Mouse (Mus musculus): ENCODE results near the gene Neurod1. TPM values are rescaled to one million over a fixed set of nuclear protein-coding genes. Genes with fewer than 3 reads are reported as not detected.

The Neurod1 gene
- polyA plus RNA-seq, 1 experiment from 2014 or later: 0.05 TPM

DNA sequence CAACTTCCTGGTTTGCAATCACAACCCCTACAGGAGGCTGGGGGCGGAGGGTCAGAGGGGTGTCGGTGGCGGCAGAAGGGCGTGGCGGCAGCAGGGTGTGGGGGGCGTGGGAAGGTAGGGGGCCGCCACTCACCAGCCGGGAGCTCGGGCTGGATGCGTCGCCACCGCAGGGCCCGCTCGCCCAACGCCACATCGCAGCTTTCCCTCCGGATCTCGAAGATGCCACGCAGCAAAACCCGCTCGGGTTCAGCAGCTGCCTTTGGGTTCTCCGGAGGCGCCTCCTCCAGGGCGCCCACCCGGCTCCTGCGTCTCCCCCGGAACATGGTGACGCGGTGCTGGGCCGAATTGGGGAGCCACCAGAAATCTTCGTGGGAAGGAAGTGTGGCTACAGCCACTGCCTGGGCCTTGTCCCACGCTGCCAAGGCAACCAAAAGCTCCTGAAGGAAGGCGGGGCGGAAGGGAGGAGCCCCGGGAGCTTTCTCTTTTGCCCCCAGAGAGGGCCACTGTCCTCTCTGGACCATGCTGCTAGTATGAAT, 27.9 kb downstream of the Neurod1 start:
- peak overlapping the region; percentile 20; the same call in 1 of the 2 replicates for H3K9ac ChIP-seq (ENCODE audit: low read depth, low read length)
- H3K4me2 ChIP-seq (ENCODE audit: low read depth, low read length): peak overlapping the region; percentile 60
- no peaks in the 10 kb centered on the region for H3K36me3 ChIP-seq (ENCODE audit: control insufficient read depth, insufficient read depth)
- H3K4me1 ChIP-seq (ENCODE audit: control insufficient read depth, low read depth, low read length): no peaks in the 10 kb centered on the region; the same call in 1 of the 2 replicates
- H3K27me3 ChIP-seq (ENCODE audit: control insufficient read depth, insufficient read depth, low read depth, low read length): peaks cover 7% of the 10 kb centered on the region
- H3K4me3 ChIP-seq (ENCODE audit: low read depth, low read length): peak overlapping the region; percentile 59
- no peak for ATAC-seq (ENCODE audit: low read depth)
- H3K9me3 ChIP-seq (replicated peaks; ENCODE audit: control insufficient read depth, low read length): no peaks in the 10 kb centered on the region
- no peak overlapping the region for H3K27ac ChIP-seq (ENCODE audit: low read length)
- 0% methylated on average over 35 of the region's 35 CpGs for WGBS (ENCODE audit: insufficient replicate concordance)

DNA sequence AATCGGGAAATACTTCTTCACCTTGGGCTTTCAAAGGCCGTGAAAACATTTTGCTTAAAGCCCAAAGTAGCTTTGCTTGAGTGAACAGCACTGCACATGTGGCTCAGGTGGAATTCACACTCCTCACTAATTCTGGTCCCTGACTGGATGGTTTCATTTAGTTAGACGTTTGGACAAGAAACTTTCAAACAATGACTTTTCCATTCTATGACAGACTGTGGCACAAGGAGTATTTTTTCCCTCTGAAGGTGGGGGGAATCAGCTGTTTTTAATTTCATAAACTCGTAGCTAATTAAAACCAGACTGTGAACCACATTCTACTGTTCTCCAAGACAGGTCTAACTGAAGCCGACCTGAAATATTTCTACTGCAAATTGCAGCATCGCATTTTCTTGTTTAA, 28.5 kb downstream of the Neurod1 start:
- WGBS (ENCODE audit: insufficient replicate concordance): 30% methylated on average over 6 of the region's 6 CpGs
- no peak overlapping the region for H3K27ac ChIP-seq (ENCODE audit: low read length)
- peak overlapping the region; percentile 60; the same call in 1 of the 2 replicates for H3K4me2 ChIP-seq (ENCODE audit: low read depth, low read length)
- ATAC-seq (ENCODE audit: low read depth): no peak
- no peaks in the 10 kb centered on the region for H3K36me3 ChIP-seq (ENCODE audit: control insufficient read depth, insufficient read depth)
- H3K4me3 ChIP-seq (ENCODE audit: low read depth, low read length): no peak overlapping the region
- no peaks in the 10 kb centered on the region; the same call in 1 of the 2 replicates for H3K4me1 ChIP-seq (ENCODE audit: control insufficient read depth, low read depth, low read length)
- peaks cover 7% of the 10 kb centered on the region for H3K27me3 ChIP-seq (ENCODE audit: control insufficient read depth, insufficient read depth, low read depth, low read length)
- no peaks in the 10 kb centered on the region for H3K9me3 ChIP-seq (replicated peaks; ENCODE audit: control insufficient read depth, low read length)
- no peak overlapping the region for H3K9ac ChIP-seq (ENCODE audit: low read depth, low read length)

DNA sequence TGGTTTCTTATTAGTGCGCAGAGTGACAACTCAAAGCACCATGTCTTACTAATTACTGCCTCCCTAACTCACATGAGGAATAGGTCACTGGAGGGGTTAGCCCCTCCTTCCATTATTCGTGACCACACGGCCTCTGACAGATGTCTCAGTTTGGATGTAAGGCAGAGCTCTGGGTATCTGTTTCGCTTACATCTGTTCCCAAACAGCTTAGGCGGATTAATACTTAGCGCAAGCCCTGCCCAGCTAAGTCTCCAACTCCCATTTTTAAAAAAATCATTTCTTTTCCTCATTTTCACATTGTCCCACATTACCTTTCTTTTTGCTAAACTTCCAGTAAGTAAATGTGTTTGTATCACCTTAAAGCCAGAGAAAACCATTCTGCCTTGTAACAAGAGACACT, 34.9 kb downstream of the Neurod1 start:
- no peak for ATAC-seq (ENCODE audit: low read depth)
- Histone ChIP-seq H3K27ac (ENCODE audit: low read length) (no peak overlapping the region), H3K4me2 (ENCODE audit: low read depth, low read length) (no peak overlapping the region), H3K9me3 (replicated peaks; ENCODE audit: control insufficient read depth, low read length) (no peaks in the 10 kb centered on the region), H3K27me3 (ENCODE audit: control insufficient read depth, insufficient read depth, low read depth, low read length) (no peaks in the 10 kb centered on the region), H3K36me3 (ENCODE audit: control insufficient read depth, insufficient read depth) (no peaks in the 10 kb centered on the region), H3K9ac (ENCODE audit: low read depth, low read length) (no peak overlapping the region), H3K4me3 (ENCODE audit: low read depth, low read length) (no peak overlapping the region), H3K4me1 (ENCODE audit: control insufficient read depth, low read depth, low read length) (no peaks in the 10 kb centered on the region)
- WGBS (ENCODE audit: insufficient replicate concordance): 71% methylated on average over 6 of the region's 6 CpGs

DNA sequence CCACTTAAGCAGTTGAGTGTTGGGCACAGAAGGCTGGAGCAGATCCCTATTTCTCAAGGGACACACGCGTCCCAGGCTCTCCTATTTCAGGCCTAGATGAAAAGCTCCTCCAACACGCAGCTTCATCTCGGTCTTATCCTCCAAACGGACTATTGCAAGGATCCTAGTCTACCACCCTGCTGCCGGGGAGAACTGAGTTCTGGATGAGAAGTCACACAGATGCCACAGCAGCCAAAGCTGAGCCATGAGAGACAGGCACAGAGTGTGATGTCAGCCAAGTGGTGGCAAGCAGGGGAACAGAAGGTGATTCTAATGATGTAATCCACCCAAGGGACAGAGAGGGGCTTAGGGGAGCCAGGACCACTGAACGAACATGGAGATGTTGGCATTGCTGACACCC, 42.0 kb downstream of the Neurod1 start:
- no peak overlapping the region for H3K9ac ChIP-seq (ENCODE audit: low read depth, low read length)
- ATAC-seq (ENCODE audit: low read depth): no peak
- H3K36me3 ChIP-seq (ENCODE audit: control insufficient read depth, insufficient read depth): no peaks in the 10 kb centered on the region
- no peaks in the 10 kb centered on the region for H3K27me3 ChIP-seq (ENCODE audit: control insufficient read depth, insufficient read depth, low read depth, low read length)
- 67% methylated on average over 7 of the region's 7 CpGs for WGBS (ENCODE audit: insufficient replicate concordance)
- H3K4me3 ChIP-seq (ENCODE audit: low read depth, low read length): no peak overlapping the region
- no peak overlapping the region for H3K4me2 ChIP-seq (ENCODE audit: low read depth, low read length)
- no peaks in the 10 kb centered on the region for H3K4me1 ChIP-seq (ENCODE audit: control insufficient read depth, low read depth, low read length)
- no peaks in the 10 kb centered on the region for H3K9me3 ChIP-seq (replicated peaks; ENCODE audit: control insufficient read depth, low read length)
- no peak overlapping the region for H3K27ac ChIP-seq (ENCODE audit: low read length)

DNA sequence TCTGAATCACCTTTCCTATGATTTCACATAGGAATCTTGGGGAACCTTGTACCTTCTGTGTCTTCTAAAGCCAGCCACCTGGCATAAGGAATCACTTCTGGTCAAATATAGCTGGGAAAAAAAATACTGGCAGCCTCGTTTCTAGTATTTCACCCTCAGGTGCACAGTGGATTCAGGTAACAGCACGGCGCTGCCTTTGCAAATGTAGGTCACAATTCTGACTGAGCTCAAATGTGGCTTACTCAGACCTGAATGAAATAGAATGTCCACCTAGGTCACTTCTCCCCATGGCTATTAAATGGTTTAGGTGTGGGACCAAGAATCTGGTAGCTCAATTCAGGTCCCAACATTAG, 45.7 kb downstream of the Neurod1 start:
- H3K4me3 ChIP-seq (ENCODE audit: low read depth, low read length): no peak overlapping the region
- ATAC-seq (ENCODE audit: low read depth): no peak
- no peaks in the 10 kb centered on the region for H3K9me3 ChIP-seq (replicated peaks; ENCODE audit: control insufficient read depth, low read length)
- no peak overlapping the region for H3K27ac ChIP-seq (ENCODE audit: low read length)
- no peak overlapping the region for H3K9ac ChIP-seq (ENCODE audit: low read depth, low read length)
- no peaks in the 10 kb centered on the region for H3K4me1 ChIP-seq (ENCODE audit: control insufficient read depth, low read depth, low read length)
- H3K36me3 ChIP-seq (ENCODE audit: control insufficient read depth, insufficient read depth): no peaks in the 10 kb centered on the region
- WGBS (ENCODE audit: insufficient replicate concordance): 68% methylated on average over 3 of the region's 3 CpGs
- no peaks in the 10 kb centered on the region for H3K27me3 ChIP-seq (ENCODE audit: control insufficient read depth, insufficient read depth, low read depth, low read length)
- no peak overlapping the region for H3K4me2 ChIP-seq (ENCODE audit: low read depth, low read length)

DNA sequence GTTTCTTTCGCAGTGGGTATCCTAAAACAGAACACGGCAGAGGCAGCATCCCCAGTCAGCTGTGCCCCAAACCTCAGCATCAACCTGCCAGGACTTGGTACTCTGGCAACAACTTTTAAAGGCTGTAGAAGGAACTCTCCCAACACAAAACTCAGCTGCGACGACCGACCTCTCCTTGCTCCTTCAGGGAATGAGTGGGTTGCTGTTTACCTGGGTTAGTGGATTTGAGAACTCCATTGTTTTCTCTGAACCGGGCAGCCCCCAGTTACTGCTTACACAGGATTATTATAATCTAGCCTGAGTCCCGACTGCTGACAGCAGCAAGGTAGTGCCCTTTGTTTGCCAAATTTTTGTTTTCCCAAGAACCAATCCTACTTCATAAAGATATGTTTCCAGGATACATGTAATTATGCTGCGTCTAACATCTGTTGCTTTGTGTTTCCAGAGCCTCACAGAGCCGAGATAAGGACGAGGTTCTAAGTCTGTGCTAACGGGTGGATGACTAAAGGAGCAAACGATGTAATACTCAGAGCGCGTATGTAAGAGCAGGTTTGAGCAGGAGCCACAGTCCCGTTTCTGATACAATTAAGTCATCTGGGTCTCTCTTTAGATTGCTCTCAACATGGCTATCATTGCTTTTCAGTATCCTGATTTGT, 46.2 kb downstream of the Neurod1 start:
- no peaks in the 10 kb centered on the region for H3K4me1 ChIP-seq (ENCODE audit: control insufficient read depth, low read depth, low read length)
- WGBS (ENCODE audit: insufficient replicate concordance): 54% methylated on average over 15 of the region's 15 CpGs

DNA sequence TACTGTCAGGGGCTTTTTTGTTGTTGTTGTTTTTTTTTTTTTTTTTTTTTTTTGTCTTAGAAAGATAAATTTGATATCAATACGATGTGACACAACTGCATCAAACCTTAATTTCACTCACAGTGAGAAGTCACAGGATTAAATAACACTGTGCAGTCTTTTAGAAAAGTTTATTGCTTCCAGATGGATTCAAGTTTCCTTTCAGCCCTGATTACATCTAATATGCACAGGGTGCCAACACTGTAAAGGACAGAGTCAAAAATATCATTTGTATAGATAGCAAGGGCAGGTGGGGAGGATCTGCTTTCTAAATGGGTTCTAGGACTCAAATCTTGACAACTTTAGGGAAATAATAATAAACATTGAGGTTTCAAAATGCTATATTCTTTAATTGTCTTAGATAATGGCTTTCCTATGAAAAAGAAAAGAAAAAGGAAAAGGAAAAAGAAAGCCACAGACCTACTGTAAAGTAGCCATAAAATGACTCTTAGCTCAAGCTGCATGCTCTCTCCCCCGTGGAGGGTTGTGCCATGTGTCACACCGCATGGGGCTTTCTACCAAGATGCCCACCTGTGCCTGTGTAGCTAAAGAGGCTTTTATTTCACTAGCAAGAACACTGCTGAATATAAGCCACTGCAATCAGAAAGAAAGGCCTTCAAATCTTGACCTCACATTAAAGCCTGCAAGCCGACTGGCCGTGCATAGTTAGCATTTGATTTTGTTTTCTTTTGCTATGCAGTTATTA, 50.7 kb downstream of the Neurod1 start:
- Histone ChIP-seq H3K27me3 (ENCODE audit: control insufficient read depth, insufficient read depth, low read depth, low read length) (no peaks in the 10 kb centered on the region), H3K27ac (ENCODE audit: low read length) (no peak overlapping the region), H3K9me3 (replicated peaks; ENCODE audit: control insufficient read depth, low read length) (no peaks in the 10 kb centered on the region), H3K4me2 (ENCODE audit: low read depth, low read length) (no peak overlapping the region), H3K9ac (ENCODE audit: low read depth, low read length) (no peak overlapping the region), H3K4me1 (ENCODE audit: control insufficient read depth, low read depth, low read length) (no peaks in the 10 kb centered on the region), H3K36me3 (ENCODE audit: control insufficient read depth, insufficient read depth) (no peaks in the 10 kb centered on the region), H3K4me3 (ENCODE audit: low read depth, low read length) (no peak overlapping the region)
- ATAC-seq (ENCODE audit: low read depth): no peak
- WGBS (ENCODE audit: insufficient replicate concordance): 64% methylated on average over 5 of the region's 5 CpGs

More for the DNA sequence above, 46.2 kb downstream of the Neurod1 start:
- no peak overlapping the region for H3K9ac ChIP-seq (ENCODE audit: low read depth, low read length)
- ATAC-seq (ENCODE audit: low read depth): no peak
- H3K27me3 ChIP-seq (ENCODE audit: control insufficient read depth, insufficient read depth, low read depth, low read length): no peaks in the 10 kb centered on the region
- no peak overlapping the region for H3K4me3 ChIP-seq (ENCODE audit: low read depth, low read length)
- no peaks in the 10 kb centered on the region for H3K9me3 ChIP-seq (replicated peaks; ENCODE audit: control insufficient read depth, low read length)
- no peak overlapping the region for H3K4me2 ChIP-seq (ENCODE audit: low read depth, low read length)
- no peaks in the 10 kb centered on the region for H3K36me3 ChIP-seq (ENCODE audit: control insufficient read depth, insufficient read depth)
- H3K27ac ChIP-seq (ENCODE audit: low read length): no peak overlapping the region

Measured in liver, embryonic 16.5 days (tissue).